Mouse (Mus musculus): Measurements from ENCODE around the gene Tcf7l2. TPM values are rescaled to one million over a fixed set of nuclear protein-coding genes. Genes with fewer than 3 reads are reported as not detected.

Gene Tcf7l2
- polyA plus RNA-seq, 1 experiment = 5.4 TPM

- H3K4me2 ChIP-seq (ENCODE audit: low read depth) = no peak overlapping the region
- TF ChIP-seq REST (IDR thresholded peaks at IDR 0.05; ENCODE audit: insufficient read depth, insufficient read length) (no peak), SRF (IDR thresholded peaks at IDR 0.05; ENCODE audit: control insufficient read depth, insufficient read length, low read depth) (no peak), TCF12 (IDR thresholded peaks at IDR 0.05; ENCODE audit: insufficient read depth, poor library complexity, severe bottlenecking) (no peak), POLR2A (IDR thresholded peaks at IDR 0.05; ENCODE audit: insufficient read length, low read depth) (no peak), POLR2AphosphoS2 (IDR thresholded peaks at IDR 0.05; ENCODE audit: insufficient read length, low read depth) (no peak), MYOD1 (IDR thresholded peaks at IDR 0.05; ENCODE audit: control insufficient read depth in 1 of 3, insufficient read length in 2 of 3, low read depth in 2 of 3) (no peak), USF1 (IDR thresholded peaks at IDR 0.05; ENCODE audit: low read depth) (no peak), MAX (IDR thresholded peaks at IDR 0.05; ENCODE audit: low read depth) (no peak)
- H3K27me3 ChIP-seq (ENCODE audit: control insufficient read depth, insufficient read depth, insufficient read length) = no peaks in the 10 kb centered on the region
- no peak overlapping the region for H3K4me3 ChIP-seq
- H3K79me2 ChIP-seq (ENCODE audit: control insufficient read depth, insufficient read depth) = no peaks in the 10 kb centered on the region
- H3ac ChIP-seq (ENCODE audit: control insufficient read depth, insufficient read length) = no peak overlapping the region
- no peaks in the 10 kb centered on the region for H3K36me3 ChIP-seq (ENCODE audit: control insufficient read depth, insufficient read depth)
Measured at GRCm38 (mm10) chr19:55700569-55701282, 40.9 kb upstream of the Tcf7l2 start.

GRCm38 (mm10) chr19:55701283-55701633 is 40.4 kb upstream of the Tcf7l2 start:
- H3K79me2 ChIP-seq (ENCODE audit: control insufficient read depth, insufficient read depth) = no peaks in the 10 kb centered on the region
- H3K36me3 ChIP-seq (ENCODE audit: control insufficient read depth, insufficient read depth) = no peaks in the 10 kb centered on the region
- no peak overlapping the region for H3ac ChIP-seq (ENCODE audit: control insufficient read depth, insufficient read length)
- H3K4me2 ChIP-seq (ENCODE audit: low read depth) = no peak overlapping the region
- no peaks in the 10 kb centered on the region for H3K27me3 ChIP-seq (ENCODE audit: control insufficient read depth, insufficient read depth, insufficient read length)
- no peak overlapping the region for H3K4me3 ChIP-seq
- TF ChIP-seq POLR2A (IDR thresholded peaks at IDR 0.05; ENCODE audit: insufficient read length, low read depth) (no peak), MYOD1 (IDR thresholded peaks at IDR 0.05; ENCODE audit: control insufficient read depth in 1 of 3, insufficient read length in 2 of 3, low read depth in 2 of 3) (no peak), POLR2AphosphoS2 (IDR thresholded peaks at IDR 0.05; ENCODE audit: insufficient read length, low read depth) (no peak), REST (IDR thresholded peaks at IDR 0.05; ENCODE audit: insufficient read depth, insufficient read length) (no peak), MYOG (IDR thresholded peaks at IDR 0.05; ENCODE audit: control insufficient read depth in 1 of 3, insufficient read depth in 1 of 3, insufficient read length in 2 of 3, low read depth in 2 of 3) (no peak), SRF (IDR thresholded peaks at IDR 0.05; ENCODE audit: control insufficient read depth, insufficient read length, low read depth) (no peak), MAX (IDR thresholded peaks at IDR 0.05; ENCODE audit: low read depth) (no peak), USF1 (IDR thresholded peaks at IDR 0.05; ENCODE audit: low read depth) (no peak), TCF3 (IDR thresholded peaks at IDR 0.05; ENCODE audit: insufficient read length, low read depth) (no peak), CEBPB (IDR thresholded peaks at IDR 0.05; ENCODE audit: insufficient read depth, poor library complexity, severe bottlenecking) (no peak), TCF12 (IDR thresholded peaks at IDR 0.05; ENCODE audit: insufficient read depth, poor library complexity, severe bottlenecking) (no peak), E2F4 (IDR thresholded peaks at IDR 0.05; ENCODE audit: insufficient read depth) (no peak)

GRCm38 (mm10) chr19:55702081-55702480 is 39.5 kb upstream of the Tcf7l2 start:
- TF ChIP-seq E2F4 (IDR thresholded peaks at IDR 0.05; ENCODE audit: insufficient read depth) (no peak), MYOD1 (IDR thresholded peaks at IDR 0.05; ENCODE audit: control insufficient read depth in 1 of 3, insufficient read length in 2 of 3, low read depth in 2 of 3) (no peak), TCF3 (IDR thresholded peaks at IDR 0.05; ENCODE audit: insufficient read length, low read depth) (no peak), POLR2AphosphoS2 (IDR thresholded peaks at IDR 0.05; ENCODE audit: insufficient read length, low read depth) (no peak), REST (IDR thresholded peaks at IDR 0.05; ENCODE audit: insufficient read depth, insufficient read length) (no peak), MAX (IDR thresholded peaks at IDR 0.05; ENCODE audit: low read depth) (no peak), USF1 (IDR thresholded peaks at IDR 0.05; ENCODE audit: low read depth) (no peak), TCF12 (IDR thresholded peaks at IDR 0.05; ENCODE audit: insufficient read depth, poor library complexity, severe bottlenecking) (no peak), MYOG (IDR thresholded peaks at IDR 0.05; ENCODE audit: control insufficient read depth in 1 of 3, insufficient read depth in 1 of 3, insufficient read length in 2 of 3, low read depth in 2 of 3) (no peak), CEBPB (IDR thresholded peaks at IDR 0.05; ENCODE audit: insufficient read depth, poor library complexity, severe bottlenecking) (no peak), SRF (IDR thresholded peaks at IDR 0.05; ENCODE audit: control insufficient read depth, insufficient read length, low read depth) (no peak), POLR2A (IDR thresholded peaks at IDR 0.05; ENCODE audit: insufficient read length, low read depth) (no peak)
- no peaks in the 10 kb centered on the region for H3K36me3 ChIP-seq (ENCODE audit: control insufficient read depth, insufficient read depth)
- H3K79me2 ChIP-seq (ENCODE audit: control insufficient read depth, insufficient read depth) = no peaks in the 10 kb centered on the region

GRCm38 (mm10) chr19:55702716-55703115 is 38.9 kb upstream of the Tcf7l2 start:
- Histone ChIP-seq H3ac (ENCODE audit: control insufficient read depth, insufficient read length) (no peak overlapping the region), H3K36me3 (ENCODE audit: control insufficient read depth, insufficient read depth) (no peaks in the 10 kb centered on the region), H3K27me3 (ENCODE audit: control insufficient read depth, insufficient read depth, insufficient read length) (no peaks in the 10 kb centered on the region), H3K4me2 (ENCODE audit: low read depth) (no peak overlapping the region), H3K4me3 (no peak overlapping the region), H3K79me2 (ENCODE audit: control insufficient read depth, insufficient read depth) (no peaks in the 10 kb centered on the region)
- TF ChIP-seq MYOD1 (IDR thresholded peaks at IDR 0.05; ENCODE audit: control insufficient read depth in 1 of 3, insufficient read length in 2 of 3, low read depth in 2 of 3) (no peak), SRF (IDR thresholded peaks at IDR 0.05; ENCODE audit: control insufficient read depth, insufficient read length, low read depth) (no peak)

More at GRCm38 (mm10) chr19:55702081-55702480, 39.5 kb upstream of the Tcf7l2 start:
- H3K27me3 ChIP-seq (ENCODE audit: control insufficient read depth, insufficient read depth, insufficient read length) = no peaks in the 10 kb centered on the region
- no peak overlapping the region for H3K4me3 ChIP-seq
- H3ac ChIP-seq (ENCODE audit: control insufficient read depth, insufficient read length) = no peak overlapping the region
- no peak overlapping the region for H3K4me2 ChIP-seq (ENCODE audit: low read depth)

GRCm38 (mm10) chr19:55704071-55704470 is 37.5 kb upstream of the Tcf7l2 start:
- TF ChIP-seq USF1 (IDR thresholded peaks at IDR 0.05; ENCODE audit: low read depth) (no peak), POLR2A (IDR thresholded peaks at IDR 0.05; ENCODE audit: insufficient read length, low read depth) (no peak), SRF (IDR thresholded peaks at IDR 0.05; ENCODE audit: control insufficient read depth, insufficient read length, low read depth) (no peak), TCF3 (IDR thresholded peaks at IDR 0.05; ENCODE audit: insufficient read length, low read depth) (no peak), MAX (IDR thresholded peaks at IDR 0.05; ENCODE audit: low read depth) (no peak), POLR2AphosphoS2 (IDR thresholded peaks at IDR 0.05; ENCODE audit: insufficient read length, low read depth) (no peak), MYOG (IDR thresholded peaks at IDR 0.05; ENCODE audit: control insufficient read depth in 1 of 3, insufficient read depth in 1 of 3, insufficient read length in 2 of 3, low read depth in 2 of 3) (no peak), REST (IDR thresholded peaks at IDR 0.05; ENCODE audit: insufficient read depth, insufficient read length) (no peak), MYOD1 (IDR thresholded peaks at IDR 0.05; ENCODE audit: control insufficient read depth in 1 of 3, insufficient read length in 2 of 3, low read depth in 2 of 3) (no peak), CEBPB (IDR thresholded peaks at IDR 0.05; ENCODE audit: insufficient read depth, poor library complexity, severe bottlenecking) (no peak), E2F4 (IDR thresholded peaks at IDR 0.05; ENCODE audit: insufficient read depth) (no peak), TCF12 (IDR thresholded peaks at IDR 0.05; ENCODE audit: insufficient read depth, poor library complexity, severe bottlenecking) (no peak)
- Histone ChIP-seq H3K4me3 (no peak overlapping the region), H3K79me2 (ENCODE audit: control insufficient read depth, insufficient read depth) (no peaks in the 10 kb centered on the region), H3K36me3 (ENCODE audit: control insufficient read depth, insufficient read depth) (no peaks in the 10 kb centered on the region), H3ac (ENCODE audit: control insufficient read depth, insufficient read length) (no peak overlapping the region), H3K4me2 (ENCODE audit: low read depth) (no peak overlapping the region), H3K27me3 (ENCODE audit: control insufficient read depth, insufficient read depth, insufficient read length) (no peaks in the 10 kb centered on the region)
